Mouse (Mus musculus) right cerebral cortex, postnatal 10 days (tissue): ENCODE measurements at regions not wholly inside any gene's neighbourhood (a gene's known extent, or its start where the extent isn't known, plus 50 kb on each side); places are given as distances from the start of the nearest gene placed in this dataset.

Experiments
- DNase-seq, 2 experiments: peaks; one replicate each; pipeline ENCODE4 v3.0.0; 2021; ENCODE audit warnings: low spot score in 2 of 2

DNA sequence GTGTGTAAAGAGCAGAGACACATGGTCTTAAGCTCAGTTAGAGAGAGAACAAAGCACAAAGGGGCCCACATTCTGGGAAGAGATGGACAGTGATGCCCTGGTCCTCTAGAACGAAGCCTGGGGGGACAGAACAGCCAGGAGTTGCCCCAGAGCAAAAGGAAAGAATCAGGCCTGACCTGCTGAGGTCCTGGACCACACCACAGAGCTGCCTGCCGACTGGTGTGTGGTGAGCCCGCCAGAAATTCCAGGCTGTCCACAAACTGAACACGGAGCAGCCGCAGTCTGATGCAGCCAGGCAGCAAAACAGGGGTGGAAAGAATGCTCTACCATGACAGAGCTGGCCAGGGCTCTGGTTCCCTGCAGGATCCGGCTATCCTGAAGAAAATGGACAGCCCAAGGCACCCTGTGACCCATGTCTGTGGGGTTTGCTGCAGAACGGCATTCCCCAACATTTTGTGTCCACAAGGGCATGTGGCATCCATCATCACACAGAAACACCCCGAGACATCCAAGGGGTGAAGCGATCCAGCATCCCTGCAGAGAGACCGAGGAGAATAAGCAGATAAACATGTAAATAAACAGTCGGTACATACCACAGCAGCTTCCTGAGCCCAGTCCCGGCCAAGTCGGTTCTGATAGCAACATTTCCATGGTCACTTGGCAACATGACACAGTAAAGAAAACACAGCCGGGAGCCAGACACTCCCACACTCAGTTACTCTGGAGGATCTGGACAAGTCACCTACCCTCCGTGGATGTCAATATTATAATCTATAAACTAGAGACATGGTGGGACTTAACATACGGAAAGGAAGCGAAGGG is 65.3 kb upstream of the Pomp start:
- DNase-seq, result peak in 1 of 2 experiments; percentile 16

DNA sequence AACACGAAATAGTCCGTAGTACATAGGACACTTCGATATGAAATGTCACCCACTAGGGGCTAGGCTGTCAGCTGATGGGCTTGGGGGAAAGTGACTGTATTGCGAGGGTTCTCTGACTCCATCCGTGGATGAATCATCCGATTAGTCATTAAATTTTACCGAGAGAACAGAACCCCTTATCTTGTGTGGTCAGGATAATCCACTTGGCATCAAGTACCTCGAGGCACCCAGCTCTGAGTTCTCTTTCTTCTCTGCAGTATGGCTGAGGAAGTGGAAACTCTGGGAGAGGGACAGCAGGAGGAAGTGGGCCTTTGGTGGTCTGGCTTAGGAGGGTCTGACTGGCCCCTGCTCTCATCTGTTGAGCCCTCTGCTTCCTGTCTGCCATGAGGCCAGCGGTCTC is 67.2 kb upstream of the Pomp start:
- DNase-seq, result no peak

GRCm38 (mm10) chr5:147792638-147793037 is 66.8 kb upstream of the Flt1 start:
- peak in 1 of 2 experiments; percentile 7 for DNase-seq

GRCm38 (mm10) chr5:147791121-147791520 is 65.3 kb upstream of the Flt1 start:
- peak in 1 of 2 experiments; percentile 6 for DNase-seq

- no peak for DNase-seq
These were observed 62.7 kb upstream of the Flt1 start for GRCm38 (mm10) chr5:147788496-147788895.

DNA sequence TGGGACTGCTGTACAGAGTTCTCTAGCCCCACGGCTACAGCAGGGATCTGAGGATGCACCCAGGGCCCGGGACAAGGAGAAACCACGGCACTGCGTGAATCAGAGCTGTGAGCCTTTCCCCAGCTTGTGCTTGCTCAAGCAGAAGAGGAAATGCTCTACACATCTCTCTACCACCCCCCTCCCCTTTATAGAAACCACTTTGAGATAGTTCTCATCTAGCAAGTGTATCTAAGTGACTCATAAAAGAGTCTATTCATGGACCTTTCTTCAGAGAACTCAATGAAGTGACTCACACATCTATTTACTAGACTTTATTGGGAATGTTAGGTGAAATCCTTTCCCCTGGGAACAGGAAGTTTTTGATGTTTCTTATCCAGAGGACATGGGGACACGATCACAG is 61.0 kb upstream of the Flt1 start:
- DNase-seq, result no peak

DNA sequence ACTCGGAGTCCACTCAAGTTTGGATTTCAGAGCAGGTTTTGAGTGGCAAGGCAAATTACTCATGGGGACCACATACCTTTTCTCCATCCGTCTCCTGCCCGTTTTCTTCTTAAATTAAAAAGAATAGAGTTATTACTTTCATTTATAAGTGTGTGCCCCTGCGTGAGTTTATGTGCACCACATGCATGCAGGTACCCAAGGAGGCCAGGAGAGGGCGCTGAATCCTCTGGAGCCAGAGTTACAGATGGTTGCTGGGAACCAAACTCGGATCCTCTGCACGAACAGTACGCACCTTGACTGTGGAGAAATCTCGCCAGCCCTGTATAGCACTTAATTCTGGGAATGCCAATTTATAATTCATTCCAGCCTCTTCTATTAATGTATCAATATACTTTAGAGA is 58.3 kb upstream of the Flt1 start:
- no peak for DNase-seq

DNA sequence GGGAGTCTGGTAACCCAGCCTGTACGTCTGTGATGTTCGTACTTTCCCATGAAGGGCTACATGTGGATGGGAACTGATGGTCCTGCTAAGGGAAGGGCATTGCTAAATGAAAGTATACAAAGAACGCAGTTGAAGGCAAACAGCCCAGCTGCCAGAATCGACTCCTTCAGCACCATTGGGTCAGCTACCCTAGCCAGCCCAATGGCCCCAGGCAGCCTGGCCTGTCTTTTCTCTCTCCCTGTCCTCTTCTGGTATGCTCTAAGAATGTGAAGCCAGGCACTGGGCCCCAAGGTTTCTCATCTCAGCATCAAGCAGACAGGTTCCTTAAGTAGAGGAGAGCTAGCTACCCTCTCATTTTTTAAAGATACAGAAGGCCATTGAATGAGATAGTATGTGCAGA is 57.7 kb upstream of the Flt1 start:
- no peak for DNase-seq

DNA sequence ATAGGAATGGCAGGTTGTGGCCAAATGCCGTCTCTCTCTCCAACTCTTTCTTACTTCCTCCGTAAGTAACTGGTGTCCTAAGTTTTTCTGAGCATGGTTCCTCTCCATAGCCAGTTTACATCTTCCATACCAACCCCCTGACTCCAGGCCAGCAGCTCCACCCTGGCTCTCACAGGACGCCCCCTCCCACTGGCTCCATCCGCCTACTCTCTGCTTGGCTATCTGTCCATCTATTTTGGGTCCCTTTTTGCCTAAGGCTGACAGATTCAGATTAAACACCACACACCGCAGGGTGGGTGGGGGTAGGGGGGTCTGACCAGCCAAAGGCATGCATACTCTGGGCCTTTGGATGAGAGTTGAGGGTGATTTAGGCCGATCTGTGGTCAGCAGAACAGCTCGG is 57.0 kb upstream of the Flt1 start:
- DNase-seq, result no peak

- no peak for DNase-seq
These were observed 56.5 kb upstream of the Flt1 start for GRCm38 (mm10) chr5:147782241-147782681.

DNA sequence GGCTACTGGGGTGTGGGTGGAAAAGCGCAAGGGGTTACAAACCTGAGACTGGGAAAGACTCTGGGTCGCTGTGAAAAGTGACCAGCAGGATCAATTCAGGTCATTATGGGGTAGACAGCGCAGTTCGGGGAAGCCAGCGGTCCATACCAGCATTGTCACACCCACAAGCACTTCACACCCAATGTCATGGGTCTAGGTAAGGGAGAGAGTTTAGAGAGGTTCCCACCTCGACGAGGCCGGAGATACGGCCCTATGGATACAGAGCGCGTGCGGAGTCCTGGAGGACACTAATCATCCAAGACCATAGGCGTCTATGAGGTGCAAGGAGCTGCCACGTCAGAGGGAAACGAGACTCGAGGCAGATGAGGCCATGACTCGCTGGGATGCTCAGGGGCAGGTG is 55.4 kb upstream of the Flt1 start:
- DNase-seq, result no peak

DNA sequence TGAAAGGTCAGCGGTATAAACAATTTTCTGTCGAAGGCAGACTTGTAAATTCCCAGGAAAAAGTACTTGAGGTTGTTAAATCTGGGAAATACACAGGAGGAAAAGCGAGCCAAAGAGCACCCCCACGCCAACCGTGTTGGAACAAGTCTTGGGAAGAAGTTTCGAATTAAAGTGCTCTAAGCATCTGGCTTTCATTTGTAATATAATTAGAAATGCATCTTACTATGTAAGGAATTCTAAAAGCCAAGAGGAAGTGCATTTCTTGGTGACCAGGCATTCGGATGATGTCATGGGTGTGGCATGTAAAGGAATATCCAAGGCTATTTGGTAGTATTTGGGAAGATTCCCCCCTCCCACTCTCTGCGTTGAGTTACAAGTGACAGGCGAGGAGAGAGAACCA is 52.7 kb upstream of the Flt1 start:
- DNase-seq, result no peak
